Mouse (Mus musculus) forebrain, postnatal 0 days (tissue): ENCODE data around the gene Igfbp7. TPM values are rescaled to one million over a fixed set of nuclear protein-coding genes. Genes with fewer than 3 reads are reported as not detected.

ENCODE experiments used
- ATAC-seq: fragments of 200-750 bp; cut with Nextera tagmentation; 2 replicates; pipeline ENCODE4 v1.8.0; 2017; ENCODE audit warnings: mild to moderate bottlenecking, moderate library complexity
- DNase-seq: peaks from one replicate; pipeline ENCODE4 v3.0.0-alpha.2; 2015
- H3K27ac ChIP-seq: fragments of 300-500 bp; sonication (generic); 2 replicates; pipeline ENCODE4 v1.5.1; 2014; ENCODE audit warnings: low read depth, mild to moderate bottlenecking, antibody characterized with exemption, low read length, moderate library complexity, mixed read lengths
- H3K27me3 ChIP-seq: fragments of 300-500 bp; sonication (generic); 2 replicates; pipeline ENCODE4 v1.6.1; 2014; ENCODE audit warnings: mild to moderate bottlenecking, low read length, mixed read lengths; ENCODE audit not compliant: insufficient read depth
- H3K36me3 ChIP-seq: fragments of 300-500 bp; sonication (generic); 2 replicates; pipeline ENCODE4 v1.6.1; 2014; ENCODE audit warnings: mild to moderate bottlenecking, moderate library complexity; ENCODE audit not compliant: insufficient read depth
- H3K4me1 ChIP-seq: fragments of 300-500 bp; sonication (generic); 2 replicates; pipeline ENCODE4 v1.6.1; 2014; ENCODE audit warnings: antibody characterized with exemption; ENCODE audit not compliant: insufficient read depth
- H3K4me2 ChIP-seq: fragments of 300-500 bp; sonication (generic); 2 replicates; pipeline ENCODE4 v1.6.1; 2014; ENCODE audit warnings: low read depth, mild to moderate bottlenecking, moderate library complexity
- H3K4me3 ChIP-seq: fragments of 300-500 bp; sonication (generic); 2 replicates; pipeline ENCODE4 v1.5.1; 2014; ENCODE audit warnings: low read depth, low read length, mixed read lengths
- H3K9ac ChIP-seq: fragments of 300-500 bp; sonication (generic); 2 replicates; pipeline ENCODE4 v1.6.1; 2014; ENCODE audit warnings: mild to moderate bottlenecking
- H3K9me3 ChIP-seq: fragments of 300-500 bp; sonication (generic); 2 replicates; pipeline ENCODE4 v1.6.1; 2016; ENCODE audit warnings: low read length
- CTCF ChIP-seq: sonication (generic); IDR thresholded peaks from 2 replicates; pipeline ENCODE4 v1.5.1; 2016; ENCODE audit warnings: antibody characterized with exemption, control low read depth, low read depth
- WGBS: fragments of 180-500 bp; shearing (Covaris S2); extraction: QIAGEN DNeasy Blood & Tissue Kit; methylation state at CpG from one replicate; pipeline ENCODE4 v1.1.7; 2014; 5-methylcytosine and 5-hydroxymethylcytosine counted together
- polyA plus RNA-seq: library from polyadenylated mRNA; unstranded; fragments of >200 nt; fragmentation: Nextera tagmentation; extraction: Ambion mirVana; gene quantifications from 2 replicates; pipeline ENCODE4 v1.2.1, GENCODE M21; 2015
- total RNA-seq: library from RNA; depleted of rRNA; stranded (reverse); fragments of >200 nt; gene quantifications from 2 replicates; pipeline ENCODE4 v1.2.3, GENCODE M21; 2014

Gene Igfbp7
- total and polyA plus RNA-seq, 2 experiments from 2014 or later = 44.3 to 88.3 TPM

- DNase-seq = peak; percentile 92
- no peak overlapping the region for H3K9ac ChIP-seq
- no peaks in the 10 kb centered on the region; the same call in 1 of the 2 replicates for H3K27me3 ChIP-seq
Measured at GRCm38 (mm10) chr5:77354361-77354787, 53.5 kb downstream of the Igfbp7 start.

GRCm38 (mm10) chr5:77351691-77352090, 56.1 kb downstream of the Igfbp7 start:
- no peaks in the 10 kb centered on the region for H3K9me3 ChIP-seq
- H3K4me2 ChIP-seq = no peak overlapping the region
- no peak overlapping the region for H3K9ac ChIP-seq
- no peak for TF ChIP-seq CTCF
- no peaks in the 10 kb centered on the region for H3K4me1 ChIP-seq
- ATAC-seq (no peak), DNase-seq (no peak)
- no peaks in the 10 kb centered on the region; the same call in 1 of the 2 replicates for H3K27me3 ChIP-seq
- H3K36me3 ChIP-seq = peaks cover 34% of the 10 kb centered on the region
- H3K27ac ChIP-seq = no peak overlapping the region
- 62% methylated on average over 9 of the region's 9 CpGs for WGBS
- H3K4me3 ChIP-seq = no peak overlapping the region

More at GRCm38 (mm10) chr5:77354361-77354787, 53.5 kb downstream of the Igfbp7 start:
- H3K27ac ChIP-seq = no peak overlapping the region
- H3K36me3 ChIP-seq = peaks cover 8% of the 10 kb centered on the region; the same call in 1 of the 2 replicates
- peak overlapping the region; percentile 45 for H3K4me2 ChIP-seq
- WGBS = 11% methylated on average over 16 of the region's 16 CpGs
- peak; percentile 98 for TF ChIP-seq CTCF
- H3K4me3 ChIP-seq = peak overlapping the region; percentile 16
- no peaks in the 10 kb centered on the region for H3K4me1 ChIP-seq
- peak; percentile 89 for ATAC-seq
- H3K9me3 ChIP-seq = no peaks in the 10 kb centered on the region

GRCm38 (mm10) chr5:77349971-77350658, 57.7 kb downstream of the Igfbp7 start:
- 0 out of 2 replicates have a peak, but pooled peaks have one; percentile 9 for TF ChIP-seq CTCF
- DNase-seq = no peak
- no peaks in the 10 kb centered on the region; the same call in 1 of the 2 replicates for H3K27me3 ChIP-seq
- H3K4me2 ChIP-seq = no peak overlapping the region
- no peak for ATAC-seq
- H3K9me3 ChIP-seq = no peaks in the 10 kb centered on the region
- 94% methylated on average over 15 of the region's 15 CpGs for WGBS
- no peak overlapping the region for H3K4me3 ChIP-seq
- H3K4me1 ChIP-seq = no peaks in the 10 kb centered on the region
- no peak overlapping the region for H3K9ac ChIP-seq
- H3K36me3 ChIP-seq = peaks cover 47% of the 10 kb centered on the region
- H3K27ac ChIP-seq = no peak overlapping the region

DNA sequence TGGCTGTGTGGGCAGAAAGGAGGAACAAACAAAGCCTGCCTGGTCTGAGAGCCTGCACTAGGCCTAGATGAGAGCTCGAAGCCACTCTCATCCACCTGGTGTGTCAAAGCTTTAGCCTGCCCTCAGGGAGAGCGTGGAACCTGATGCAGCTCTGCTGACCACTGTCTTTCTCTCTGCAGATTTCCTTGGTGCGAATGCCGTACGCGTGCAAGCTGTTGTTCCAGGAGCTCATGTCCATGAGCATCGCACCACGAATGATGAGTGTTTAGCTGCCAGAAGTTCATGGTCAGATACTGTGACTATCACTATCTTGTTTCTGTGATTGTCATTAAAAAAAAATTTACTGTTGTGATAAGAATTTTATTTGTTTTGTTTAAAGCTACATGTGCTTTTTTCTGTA, 58.9 kb downstream of the Igfbp7 start:
- no peaks in the 10 kb centered on the region for H3K4me1 ChIP-seq
- H3K4me3 ChIP-seq = no peak overlapping the region
- 95% methylated on average over 8 of the region's 8 CpGs for WGBS
- H3K9me3 ChIP-seq = no peaks in the 10 kb centered on the region
- H3K27ac ChIP-seq = no peak overlapping the region
- no peaks in the 10 kb centered on the region; the same call in 1 of the 2 replicates for H3K27me3 ChIP-seq
- H3K9ac ChIP-seq = no peak overlapping the region
- no peak for DNase-seq
- peaks cover 55% of the 10 kb centered on the region for H3K36me3 ChIP-seq
- no peak for TF ChIP-seq CTCF
- ATAC-seq = no peak
- H3K4me2 ChIP-seq = no peak overlapping the region

DNA sequence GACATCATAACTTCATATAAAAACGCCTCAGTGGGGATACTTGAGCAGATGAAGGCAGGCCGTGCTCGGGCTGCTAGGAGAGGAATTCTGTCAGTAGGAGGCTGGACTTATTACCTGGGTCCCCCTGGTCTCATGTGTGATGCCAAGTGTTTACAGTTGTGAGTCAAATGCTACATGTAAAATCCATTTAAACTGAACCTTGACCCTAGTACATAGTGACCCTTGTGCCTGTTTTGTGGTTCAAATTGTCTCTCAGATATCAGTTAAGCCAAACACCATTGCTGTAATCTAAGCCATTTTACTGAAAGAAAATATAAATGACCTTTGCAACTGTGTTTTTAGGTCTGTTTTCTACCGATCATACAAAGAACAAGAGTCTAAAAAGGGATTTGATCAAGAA, 67.8 kb downstream of the Igfbp7 start:
- no peak overlapping the region for H3K4me2 ChIP-seq
- DNase-seq (no peak), ATAC-seq (no peak)
- H3K27me3 ChIP-seq = no peaks in the 10 kb centered on the region
- no peak overlapping the region for H3K9ac ChIP-seq
- H3K27ac ChIP-seq = no peak overlapping the region
- H3K4me3 ChIP-seq = no peak overlapping the region
- no peak for TF ChIP-seq CTCF
- peaks cover 83% of the 10 kb centered on the region for H3K36me3 ChIP-seq
- no peaks in the 10 kb centered on the region for H3K4me1 ChIP-seq
- 92% methylated on average over 4 of the region's 4 CpGs for WGBS
- no peaks in the 10 kb centered on the region for H3K9me3 ChIP-seq

GRCm38 (mm10) chr5:77330154-77330553, 77.7 kb downstream of the Igfbp7 start:
- no peak overlapping the region for H3K4me3 ChIP-seq
- ATAC-seq (no peak), DNase-seq (no peak)
- H3K27me3 ChIP-seq = no peaks in the 10 kb centered on the region
- H3K4me2 ChIP-seq = no peak overlapping the region
- peaks cover 65% of the 10 kb centered on the region for H3K36me3 ChIP-seq
- no peak overlapping the region for H3K27ac ChIP-seq
- TF ChIP-seq CTCF = no peak
- no peaks in the 10 kb centered on the region for H3K9me3 ChIP-seq
- H3K9ac ChIP-seq = no peak overlapping the region
- H3K4me1 ChIP-seq = no peaks in the 10 kb centered on the region
- 76% methylated on average over 5 of the region's 5 CpGs for WGBS

GRCm38 (mm10) chr5:77324936-77325335, 82.9 kb downstream of the Igfbp7 start:
- 90% methylated on average over 1 of the region's 1 CpGs for WGBS
- no peak for DNase-seq
- H3K4me1 ChIP-seq = no peaks in the 10 kb centered on the region
- ATAC-seq = no peak
- no peak overlapping the region for H3K27ac ChIP-seq
- no peak overlapping the region for H3K9ac ChIP-seq
- H3K27me3 ChIP-seq = no peaks in the 10 kb centered on the region
- no peak for TF ChIP-seq CTCF
- H3K4me3 ChIP-seq = no peak overlapping the region
- no peaks in the 10 kb centered on the region for H3K9me3 ChIP-seq
- no peak overlapping the region for H3K4me2 ChIP-seq
- peaks cover 73% of the 10 kb centered on the region for H3K36me3 ChIP-seq
